Mouse (Mus musculus) thymus, postnatal 36 days (tissue): ENCODE results near the gene Nnmt.

Experiments used
- DNase-seq, 2 experiments: peaks; one replicate each; pipeline ENCODE4 v3.0.0; 2022; ENCODE audit warnings: mixed read lengths in 2 of 2

Nnmt gene

DNA sequence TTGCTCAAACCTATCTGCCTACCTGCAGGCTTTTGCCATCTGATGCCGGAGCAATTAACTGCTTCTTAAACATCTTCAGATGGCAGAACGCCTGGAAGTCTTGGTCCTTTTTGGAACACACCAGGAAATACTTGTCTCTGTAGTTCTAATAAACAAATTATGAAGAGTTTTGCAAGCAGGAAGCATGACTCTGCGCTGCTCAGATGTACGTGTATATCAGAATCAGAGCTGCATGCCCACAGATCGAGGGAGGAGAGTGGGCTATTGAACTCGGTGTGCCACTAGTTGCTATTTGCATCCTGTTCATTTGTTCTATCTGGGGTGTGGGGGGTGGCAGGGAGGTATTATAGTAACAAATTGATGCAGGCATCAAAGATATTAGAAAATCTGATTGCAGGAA is 28.2 kb upstream of the Nnmt start:
- no peak for DNase-seq

DNA sequence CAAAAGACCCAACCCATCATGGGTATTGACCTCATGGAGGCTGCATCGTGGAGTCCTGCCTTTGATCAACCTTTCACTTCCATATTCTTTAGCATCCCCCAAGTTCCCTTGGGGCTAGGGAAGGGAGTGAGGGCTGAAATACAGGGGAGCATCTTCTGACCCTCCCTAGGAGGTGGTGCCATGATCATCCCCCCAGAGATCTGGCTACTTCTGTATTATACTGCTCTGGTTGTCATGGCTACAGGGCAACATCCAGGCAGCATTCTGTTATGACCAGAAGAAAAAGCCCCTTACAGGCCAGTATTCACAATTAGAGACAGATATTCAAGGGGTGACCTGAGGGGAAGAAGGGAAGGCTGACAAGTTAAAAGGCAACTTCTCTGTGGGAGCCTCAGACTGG is 14.3 kb upstream of the Nnmt start:
- no peak for DNase-seq

DNA sequence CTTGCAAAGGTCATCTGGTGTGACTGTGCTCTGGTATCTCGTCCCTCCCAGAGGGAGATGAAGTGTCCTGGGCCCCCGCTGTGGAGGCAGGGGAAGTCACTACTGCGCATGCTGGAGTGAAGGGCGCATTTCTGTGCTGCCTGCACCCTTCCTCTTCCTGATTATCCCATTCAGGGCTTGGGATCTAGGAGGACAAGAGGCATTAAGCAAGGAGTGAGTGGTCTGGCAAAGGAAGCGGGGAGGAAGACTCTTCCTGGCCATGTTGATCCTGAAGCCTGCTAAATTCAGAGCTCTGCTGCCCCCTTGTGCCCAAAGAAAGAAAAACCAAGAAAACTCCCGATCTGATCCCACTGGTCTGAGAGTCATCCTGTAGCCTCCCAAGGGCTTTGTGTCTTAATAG is 13.6 kb upstream of the Nnmt start:
- peak; percentile 11 to 36 for DNase-seq

DNA sequence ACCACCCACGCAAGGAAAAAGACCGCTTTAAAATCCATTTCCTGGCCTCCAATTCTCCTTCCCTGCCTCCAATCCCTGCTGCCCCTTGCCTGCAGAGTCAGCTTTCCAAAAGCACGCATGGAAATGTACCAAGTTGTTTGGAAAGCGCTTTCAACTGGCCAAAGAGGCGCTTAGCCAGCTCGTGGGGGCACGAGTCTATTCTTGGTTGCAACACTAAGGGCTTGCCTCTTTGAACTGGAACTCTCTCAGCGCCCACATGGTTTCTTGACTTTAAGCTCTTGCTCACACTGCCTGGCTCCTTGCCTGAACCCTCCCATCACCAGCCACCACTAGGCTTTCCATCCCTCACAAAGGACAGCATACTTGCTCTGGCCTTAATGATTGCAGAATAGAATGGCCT is 13.2 kb upstream of the Nnmt start:
- no peak for DNase-seq

DNA sequence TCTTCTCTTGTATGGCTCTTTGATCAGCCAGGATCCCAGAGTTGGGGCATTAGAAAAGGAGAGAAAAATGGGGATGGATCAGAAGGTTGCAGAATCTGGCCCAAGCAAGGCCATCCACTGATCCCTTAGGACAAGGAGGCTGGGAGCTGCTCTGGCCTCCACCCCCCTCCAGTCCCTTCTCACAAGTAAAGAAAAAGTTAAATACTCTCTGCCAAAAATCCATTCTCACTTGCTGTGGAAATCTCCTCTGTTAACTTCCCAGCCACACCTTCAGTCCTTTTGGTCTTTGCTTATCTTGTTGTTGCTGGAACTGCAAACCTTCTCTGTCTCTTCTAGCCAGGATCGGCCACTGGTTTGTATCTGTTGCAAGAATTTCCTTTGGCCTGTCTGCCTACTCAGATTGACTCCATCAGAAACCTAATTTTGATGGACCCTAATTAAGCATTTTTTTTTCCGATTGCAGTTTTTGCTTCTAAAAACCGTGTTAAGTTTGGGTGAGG is 12.6 kb upstream of the Nnmt start:
- DNase-seq = no peak

DNA sequence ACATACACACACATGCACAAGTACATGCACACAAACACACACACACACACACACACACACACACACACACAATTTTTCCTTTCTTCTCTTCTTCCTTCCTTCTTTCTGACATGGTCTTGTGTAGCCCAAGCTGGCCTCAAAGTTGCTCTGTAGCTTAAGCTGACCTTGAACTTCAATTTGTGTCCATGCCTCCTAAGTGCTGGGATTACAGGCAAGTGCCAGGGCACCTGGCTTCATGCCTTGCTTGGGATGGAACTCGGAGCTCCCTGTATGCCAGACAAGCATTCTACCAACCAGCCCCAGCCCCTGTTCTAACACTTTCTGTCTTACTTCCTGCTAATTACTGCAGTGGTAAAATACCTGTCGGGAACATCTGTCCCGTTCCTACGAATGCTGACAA is 8.3 kb upstream of the Nnmt start:
- DNase-seq = no peak

DNA sequence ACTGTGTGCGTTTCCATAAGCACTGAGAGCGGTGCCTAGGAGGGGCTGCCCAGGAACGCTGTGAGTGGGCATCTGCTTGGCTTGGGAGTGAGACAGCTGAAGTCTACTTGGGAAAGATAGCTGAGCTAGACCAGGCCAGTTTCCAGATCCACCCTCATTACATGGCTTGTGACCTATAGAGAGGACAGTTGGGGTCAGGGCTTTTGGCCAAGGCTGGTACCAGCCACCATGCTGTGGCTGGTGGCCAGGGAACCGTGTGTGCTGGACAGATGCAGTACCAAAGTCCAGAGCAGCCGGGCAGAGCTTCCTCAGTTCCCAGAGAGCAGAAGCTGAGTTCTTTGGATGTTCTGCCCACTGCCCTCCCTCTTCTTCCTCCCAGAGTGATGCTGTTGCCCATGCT is 7.6 kb upstream of the Nnmt start:
- DNase-seq = no peak

DNA sequence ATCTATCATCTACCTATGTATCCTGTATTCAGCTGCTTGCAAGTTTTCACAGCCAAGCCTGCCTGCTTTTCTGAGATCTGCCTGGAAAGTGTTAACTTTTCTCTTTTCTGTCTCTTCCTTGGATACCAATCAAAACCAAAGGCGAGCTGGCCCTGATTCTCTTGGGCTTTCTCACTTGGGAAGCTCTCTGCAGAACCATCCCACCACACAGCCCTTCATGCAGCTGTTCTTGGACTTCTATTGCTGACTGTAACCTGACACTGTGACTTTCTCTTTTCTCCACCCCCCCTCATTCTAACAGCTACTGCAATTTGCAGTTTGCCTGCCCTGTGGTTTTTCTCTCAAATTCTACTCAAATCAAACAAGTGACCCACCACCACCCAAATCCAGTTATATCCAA is 6.1 kb upstream of the Nnmt start:
- DNase-seq = no peak

DNA sequence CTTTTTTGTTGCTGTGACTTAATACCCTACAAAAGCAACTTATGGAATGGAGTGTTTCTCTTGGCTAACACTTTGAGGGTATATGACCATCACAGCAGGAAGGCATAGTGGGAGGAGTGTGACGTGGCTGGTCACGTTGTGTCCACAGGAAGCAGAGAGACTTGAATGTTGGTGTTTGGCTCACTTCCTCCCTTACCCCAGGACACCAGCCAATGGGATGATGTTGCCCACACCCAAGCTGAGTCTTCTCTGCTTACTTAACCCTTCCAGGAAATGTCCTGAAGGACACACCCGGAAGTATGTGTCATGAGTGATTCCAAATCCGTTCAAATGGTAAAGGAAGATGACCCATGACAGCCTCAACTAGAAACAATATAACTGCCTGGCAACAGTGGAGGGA is 4.8 kb upstream of the Nnmt start:
- DNase-seq = no peak

DNA sequence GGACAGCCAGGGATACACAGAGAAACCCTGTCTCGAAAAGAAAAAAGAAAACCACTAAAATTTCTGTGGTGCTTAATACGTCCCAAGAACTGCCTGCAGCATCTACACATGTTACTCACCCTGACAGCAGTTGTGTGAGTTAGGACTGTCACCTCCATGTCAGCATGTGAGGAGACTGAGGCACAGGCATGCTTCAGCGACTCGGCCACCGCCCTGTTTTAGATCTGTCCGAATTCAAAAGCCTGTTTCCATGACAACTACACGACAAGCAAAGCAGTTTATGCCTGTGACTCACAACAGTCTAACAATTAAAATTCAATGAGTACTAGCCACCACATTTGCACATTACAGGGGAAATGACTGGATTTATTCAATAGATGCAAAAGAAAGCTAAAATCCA is 2.5 kb upstream of the Nnmt start:
- no peak for DNase-seq

DNA sequence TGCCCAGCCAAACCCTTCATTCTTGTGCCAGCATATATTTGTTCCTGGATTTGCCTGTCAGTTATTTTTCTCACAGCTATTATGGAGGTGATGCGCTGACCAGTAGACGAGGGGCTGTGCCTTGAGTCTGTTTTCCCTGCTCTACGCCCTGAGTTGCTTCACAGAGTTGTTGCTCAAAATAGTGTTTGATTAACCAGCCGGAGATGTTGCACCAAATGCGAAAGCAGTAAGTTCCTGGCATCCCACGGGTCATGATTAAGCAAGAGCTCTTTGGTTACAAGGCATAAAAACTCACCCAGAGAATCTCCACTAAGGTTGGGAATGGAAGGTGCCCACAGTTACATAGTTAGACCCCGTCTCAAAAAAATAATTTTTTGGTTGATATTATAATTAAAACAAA is 1.2 kb upstream of the Nnmt start:
- DNase-seq = no peak

DNA sequence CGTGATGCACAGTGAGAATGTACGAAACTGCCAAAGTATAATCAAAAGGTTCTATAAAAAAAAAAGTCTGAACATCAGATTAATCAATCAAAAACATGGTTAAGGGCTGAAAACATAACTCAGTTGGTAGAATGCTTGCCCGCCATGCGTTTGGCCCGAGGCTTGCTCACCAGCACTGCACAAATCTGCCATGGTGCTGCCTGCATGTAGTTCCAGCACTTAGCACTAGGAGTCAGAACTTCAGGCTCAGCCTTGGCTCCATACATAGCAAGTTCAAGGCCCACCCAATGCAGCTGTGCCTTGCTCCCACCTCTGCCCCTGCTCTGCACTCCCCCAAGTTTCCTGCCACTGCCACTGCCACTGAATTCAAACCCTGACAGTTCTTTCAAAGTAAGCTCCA is 744 bp upstream of the Nnmt start:
- DNase-seq = no peak

DNA sequence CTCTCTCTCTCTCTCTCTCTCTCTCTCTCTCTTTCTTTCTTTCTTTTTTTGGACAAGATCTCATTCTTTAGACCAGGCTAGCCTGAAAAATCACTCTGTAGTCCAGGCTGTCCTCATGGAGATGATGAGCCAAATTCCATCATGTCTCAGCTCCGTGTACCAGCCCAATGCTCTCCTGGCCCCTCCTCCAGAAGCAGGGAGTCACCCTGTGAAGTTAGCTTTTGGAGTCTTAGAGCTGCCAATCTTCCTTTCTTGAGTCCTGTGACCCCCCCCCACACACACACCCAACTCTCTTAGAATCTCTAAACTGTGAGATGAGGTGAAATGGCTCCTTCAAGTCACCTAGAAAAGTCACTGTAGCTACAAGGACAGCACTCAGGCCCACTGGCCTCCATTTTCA is 727 bp downstream of the Nnmt start:
- DNase-seq = no peak

DNA sequence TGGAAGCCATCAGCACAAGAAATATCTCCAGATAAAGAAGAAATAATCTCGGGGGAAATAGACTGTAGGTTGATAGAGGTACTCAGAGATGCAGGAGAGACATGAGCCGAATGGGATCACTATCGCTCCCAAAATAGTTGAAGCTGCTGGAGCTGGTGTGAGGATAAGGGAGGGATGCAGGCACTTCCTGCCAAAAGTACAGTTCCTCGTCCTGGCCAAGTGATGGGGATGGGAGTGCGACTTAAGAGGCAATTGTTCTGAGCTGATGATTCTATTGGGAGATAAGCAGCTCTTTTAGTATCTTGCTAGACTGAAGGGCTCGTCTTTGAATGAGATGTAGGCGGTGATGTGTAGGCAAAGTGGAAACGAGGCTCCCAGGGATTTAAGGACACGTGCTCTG is 4.1 kb downstream of the Nnmt start:
- no peak for DNase-seq

DNA sequence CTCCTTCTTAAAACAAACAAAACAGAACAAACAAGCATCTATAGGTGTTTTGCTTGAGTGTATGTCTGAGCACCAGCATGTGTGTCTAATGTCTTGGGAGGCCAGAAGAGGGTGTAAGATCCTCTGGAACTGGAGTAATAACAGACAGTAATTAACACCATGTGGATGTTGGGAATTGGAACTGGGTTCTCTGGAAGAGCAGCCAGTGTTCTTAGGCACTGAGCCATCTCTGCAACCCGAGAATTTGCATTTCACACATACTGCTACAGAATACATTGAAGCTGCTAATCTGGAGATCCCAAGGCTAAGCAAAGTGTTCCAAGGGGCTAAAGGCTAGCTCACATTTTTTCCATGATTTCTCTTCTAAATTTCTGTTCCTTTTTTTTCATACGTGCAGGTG is 4.9 kb downstream of the Nnmt start:
- no peak for DNase-seq

DNA sequence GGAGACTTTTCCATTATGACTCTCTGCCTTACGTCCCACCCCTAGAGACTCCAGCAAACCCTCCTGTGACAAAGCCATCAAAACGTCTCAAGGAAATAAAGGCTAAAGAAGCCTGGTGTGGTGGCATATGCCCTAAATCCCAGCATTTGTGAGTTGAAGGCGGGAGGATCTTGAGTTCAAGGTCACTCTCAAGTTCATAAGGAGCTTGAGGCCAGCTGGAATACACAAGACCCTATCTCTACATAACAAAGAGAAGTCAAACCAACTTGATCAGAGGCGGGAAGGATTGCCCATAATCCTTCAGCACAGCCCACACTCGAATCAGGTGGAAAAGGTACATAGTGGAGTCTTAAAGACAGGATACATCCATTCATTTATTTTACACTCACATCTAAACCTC is 7.5 kb downstream of the Nnmt start:
- DNase-seq = no peak

DNA sequence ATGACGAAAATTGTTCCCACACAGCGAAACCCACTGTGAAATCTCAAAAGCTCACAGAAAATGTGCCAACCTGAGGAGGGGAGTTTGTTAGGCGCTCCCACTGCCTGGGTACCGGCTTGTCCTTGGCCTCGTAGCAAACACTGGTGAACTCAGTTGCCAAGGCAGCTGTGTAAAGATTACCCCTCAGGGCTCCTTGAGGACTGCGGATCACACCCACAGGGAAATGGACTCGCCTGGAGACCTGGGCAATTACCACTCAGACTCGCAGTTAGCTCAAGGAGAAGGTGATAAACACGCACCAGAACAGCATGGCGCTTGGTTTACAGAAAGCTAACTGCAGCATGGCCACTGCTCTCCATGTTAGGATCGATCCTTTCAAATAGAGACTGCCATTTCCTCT is 8.0 kb downstream of the Nnmt start:
- no peak for DNase-seq

DNA sequence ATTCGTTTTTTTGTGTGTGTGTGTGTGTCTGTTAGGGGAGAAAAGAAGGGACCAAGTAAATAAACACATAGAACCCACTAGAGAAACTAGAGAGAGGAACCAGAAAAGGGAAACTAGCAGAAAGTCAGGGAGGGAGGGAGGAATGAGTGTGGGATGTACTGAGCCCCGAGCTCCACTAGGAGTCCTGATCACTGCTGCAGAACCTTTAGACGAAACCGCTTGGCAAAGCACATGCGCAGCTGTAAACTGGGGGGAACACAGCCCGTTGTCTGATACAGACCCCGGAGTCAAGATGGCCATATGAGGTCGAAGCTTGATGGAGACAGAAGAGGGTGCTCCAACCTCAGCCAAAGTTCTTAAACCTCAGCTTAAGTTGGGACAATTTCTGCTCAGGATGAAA is 11.0 kb downstream of the Nnmt start:
- no peak for DNase-seq

DNA sequence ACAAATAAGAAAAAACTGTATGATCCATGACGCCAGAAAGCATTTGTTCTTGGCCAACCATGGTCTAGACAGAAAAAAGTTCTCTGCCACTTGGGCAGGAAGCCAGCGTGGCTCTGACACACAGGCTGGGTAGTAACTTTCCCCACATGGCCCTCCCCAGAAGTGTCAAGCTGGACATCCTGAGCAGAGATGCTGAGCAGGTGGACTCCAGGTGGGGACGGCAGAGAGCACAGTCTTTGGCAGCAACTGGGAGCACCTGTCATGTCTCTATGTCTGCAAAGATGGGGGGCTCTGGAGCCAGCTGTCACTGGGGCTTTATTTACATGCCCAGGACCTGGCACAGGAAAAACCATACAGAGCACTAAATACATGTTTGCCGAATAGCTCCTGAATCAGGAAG is 14.3 kb downstream of the Nnmt start:
- DNase-seq = no peak

DNA sequence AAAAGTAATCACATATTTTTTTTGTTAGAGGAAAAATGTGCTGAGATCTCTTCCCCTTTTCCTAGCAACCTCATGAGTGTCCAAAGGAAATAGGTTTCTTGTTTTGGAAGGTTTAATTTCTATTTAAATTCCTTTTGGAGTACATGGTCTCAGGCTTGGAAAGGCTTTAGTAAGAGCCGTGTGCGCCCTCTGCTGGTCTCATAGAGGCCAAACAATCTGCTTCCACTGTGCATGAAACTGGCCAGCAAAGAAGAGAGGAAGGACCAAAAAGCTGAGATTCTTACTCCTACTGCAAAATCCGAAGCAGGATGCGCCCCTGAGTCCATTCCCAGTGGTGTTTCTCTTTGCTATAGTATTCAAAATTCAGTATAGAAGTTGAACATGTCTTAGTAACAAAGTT is 18.6 kb downstream of the Nnmt start:
- peak; percentile 42 to 47 for DNase-seq

DNA sequence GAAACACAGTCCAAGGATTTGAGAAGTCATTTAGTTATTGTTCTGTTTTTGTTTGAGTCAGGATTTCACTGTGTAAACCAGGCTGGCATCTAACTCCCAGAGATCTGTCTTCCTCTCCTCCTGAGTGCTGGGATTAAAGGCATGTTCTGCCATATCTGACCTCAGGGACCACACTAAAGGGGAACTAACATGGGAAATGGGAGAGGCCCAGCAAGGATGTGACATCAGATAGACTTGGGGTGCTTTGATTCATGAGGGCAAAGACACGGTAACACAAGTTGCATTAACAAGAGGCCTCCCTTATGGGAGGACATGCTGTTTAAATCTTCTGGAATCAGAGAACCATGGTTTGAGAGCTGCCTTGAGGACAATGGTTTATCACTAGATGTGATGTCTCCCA is 24.1 kb downstream of the Nnmt start:
- DNase-seq = no peak

DNA sequence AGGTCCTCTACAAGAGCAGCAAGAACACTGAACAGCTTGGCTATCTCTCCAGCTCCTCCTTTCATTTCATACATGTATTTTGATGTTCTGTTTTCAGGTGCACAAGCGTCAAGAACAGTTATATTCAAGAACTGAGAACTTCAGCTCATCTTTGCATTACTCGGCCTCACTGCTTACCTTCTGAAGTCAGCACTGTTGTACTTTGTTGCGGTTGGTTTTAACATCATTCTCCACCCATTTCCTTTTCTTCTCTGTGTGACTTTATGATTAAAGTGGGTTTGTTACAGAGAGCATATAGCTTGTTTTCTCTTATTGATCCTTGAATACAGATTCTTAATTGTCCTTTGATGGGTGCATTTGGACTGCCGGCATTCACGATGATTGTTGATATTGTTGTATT is 42.6 kb downstream of the Nnmt start:
- DNase-seq = no peak

DNA sequence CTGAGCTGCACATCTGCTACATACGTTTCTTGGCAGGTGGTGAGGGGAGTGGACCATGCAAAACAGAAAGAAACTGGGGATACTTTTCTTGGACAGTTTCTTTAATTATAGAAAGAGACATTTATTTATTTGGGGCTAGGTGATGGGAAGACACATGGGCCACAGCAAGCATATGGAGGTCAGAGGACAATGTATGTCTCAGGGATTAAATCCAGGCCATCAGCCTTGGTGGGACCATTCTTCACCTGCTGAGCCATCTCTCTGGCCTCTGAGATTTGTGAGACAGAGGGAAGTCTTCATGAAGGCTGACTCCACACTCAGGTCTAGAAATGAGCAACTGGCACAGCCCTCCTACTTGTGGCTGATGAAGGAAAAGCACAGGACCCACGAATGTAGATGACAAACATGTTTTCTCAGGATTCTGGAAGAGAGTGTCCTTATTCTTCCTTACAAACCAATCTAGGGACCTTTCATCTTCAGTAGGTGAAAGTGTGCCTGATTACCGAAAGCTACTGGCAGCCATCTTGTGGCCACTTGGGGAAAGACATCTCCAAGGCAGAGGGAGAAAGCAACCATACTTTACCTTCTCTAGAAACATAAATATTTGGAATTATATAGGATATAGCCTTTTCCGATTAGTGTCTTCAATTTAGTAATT is 45.3 kb downstream of the Nnmt start:
- DNase-seq = peak; percentile 41 to 46

DNA sequence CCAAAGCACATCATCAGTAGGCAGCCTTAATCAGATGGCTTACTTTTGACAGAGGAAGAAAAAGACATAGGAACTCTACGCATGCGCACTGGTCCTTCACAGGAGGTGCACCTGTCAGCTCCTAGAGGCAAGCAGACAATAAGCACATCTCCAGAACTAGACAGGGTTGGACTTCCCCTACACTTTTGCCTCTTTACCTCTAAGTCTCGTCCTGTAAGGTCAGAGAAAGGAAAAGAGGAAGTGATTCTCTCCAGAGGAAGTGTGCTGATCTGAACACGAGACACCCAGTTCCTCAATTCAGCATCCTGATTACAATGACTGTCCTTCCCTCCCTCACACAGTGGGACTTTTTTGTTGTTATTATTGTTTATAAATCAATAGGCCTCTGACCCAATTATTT is 46.3 kb downstream of the Nnmt start:
- peak; percentile 38 to 53 for DNase-seq

DNA sequence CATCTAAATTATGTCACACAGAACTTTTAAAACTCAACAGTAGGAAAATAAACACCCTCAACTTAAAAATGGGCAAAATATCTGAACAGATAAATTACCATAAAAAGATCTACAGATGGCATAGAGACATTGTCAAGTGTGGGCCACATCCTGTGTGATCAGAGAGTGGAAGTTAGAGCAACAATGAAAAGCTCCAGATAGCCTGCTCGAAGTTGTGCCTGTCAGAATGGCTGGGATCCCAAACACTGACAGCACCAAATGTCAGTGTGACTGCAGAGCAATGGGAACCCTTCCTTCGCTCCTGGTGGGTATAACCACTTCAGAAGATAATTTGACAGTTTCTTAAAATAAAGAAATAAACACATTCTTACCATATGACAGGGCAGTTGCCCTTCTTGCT is 55.9 kb downstream of the Nnmt start:
- DNase-seq = no peak

DNA sequence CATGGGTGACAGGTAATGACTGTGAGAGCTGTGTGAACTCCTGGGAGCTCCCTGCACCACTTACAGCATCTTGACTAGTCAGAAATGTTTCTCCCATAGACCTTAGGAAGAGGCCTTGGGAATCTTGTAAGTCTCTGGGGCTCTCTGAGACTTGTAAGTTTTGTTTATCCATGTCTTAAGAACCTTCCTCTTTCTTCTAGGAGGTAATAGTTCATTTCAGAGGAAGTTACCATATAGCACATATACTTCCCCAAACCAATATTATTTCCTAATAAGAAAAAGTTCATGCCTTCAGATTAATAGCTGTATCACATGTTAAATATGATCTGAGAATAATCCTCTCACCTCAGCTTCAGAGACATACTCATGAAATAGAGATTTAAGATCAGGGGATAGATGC is 57.7 kb downstream of the Nnmt start:
- no peak for DNase-seq
